Mouse (Mus musculus) embryonic facial prominence, embryonic 14.5 days (tissue): ENCODE results near the gene Ephb2. TPM values are rescaled to one million over a fixed set of nuclear protein-coding genes. Genes with fewer than 3 reads are reported as not detected.

ENCODE experiments used
- ATAC-seq: fragments of 200-750 bp; cut with Nextera tagmentation; 2 replicates; pipeline ENCODE4 v1.8.0; 2017; ENCODE audit warnings: low read depth, moderate number of reproducible peaks, moderate TSS enrichment
- DNase-seq: peaks from one replicate; pipeline ENCODE4 v3.0.0-alpha.2; 2015; ENCODE audit warnings: low spot score
- H3K27ac ChIP-seq: fragments of 300-500 bp; sonication (generic); replicated peaks from 2 replicates; pipeline ENCODE4 v1.5.1; 2014; ENCODE audit warnings: low read depth, mild to moderate bottlenecking, low read length, moderate library complexity
- H3K27me3 ChIP-seq: fragments of 300-500 bp; sonication (generic); replicated peaks from 2 replicates; pipeline ENCODE4 v1.6.1; 2014; ENCODE audit warnings: low read length; ENCODE audit not compliant: control insufficient read depth, insufficient read depth
- H3K36me3 ChIP-seq: fragments of 300-500 bp; sonication (generic); 2 replicates; pipeline ENCODE4 v1.6.1; 2014; ENCODE audit warnings: low read length, mixed read lengths; ENCODE audit not compliant: control insufficient read depth, insufficient read depth
- H3K4me1 ChIP-seq: fragments of 300-500 bp; sonication (generic); 2 replicates; pipeline ENCODE4 v1.6.1; 2014; ENCODE audit warnings: antibody characterized with exemption, low read length; ENCODE audit not compliant: control insufficient read depth, insufficient read depth
- H3K4me2 ChIP-seq: fragments of 300-500 bp; sonication (generic); 2 replicates; pipeline ENCODE4 v1.6.1; 2014; ENCODE audit warnings: low read depth, mild to moderate bottlenecking, low read length, moderate library complexity, mixed read lengths
- H3K4me3 ChIP-seq: fragments of 300-500 bp; sonication (generic); 2 replicates; pipeline ENCODE4 v1.5.1; 2014; ENCODE audit warnings: low read depth, mild to moderate bottlenecking, low read length
- H3K9ac ChIP-seq: fragments of 300-500 bp; sonication (generic); 2 replicates; pipeline ENCODE4 v1.6.1; 2014; ENCODE audit warnings: low read depth, mild to moderate bottlenecking, low read length, moderate library complexity, mixed read lengths
- H3K9me3 ChIP-seq: fragments of 300-500 bp; sonication (generic); 2 replicates; pipeline ENCODE4 v1.6.1; 2016; ENCODE audit warnings: low read length; ENCODE audit not compliant: control insufficient read depth
- WGBS: fragments of 180-500 bp; shearing (Covaris S2); extraction: QIAGEN DNeasy Blood & Tissue Kit; methylation state at CpG from one replicate; pipeline ENCODE4 v1.1.7; 2014; 5-methylcytosine and 5-hydroxymethylcytosine counted together
- polyA plus RNA-seq: library from polyadenylated mRNA; unstranded; fragments of >200 nt; fragmentation: Nextera tagmentation; extraction: Ambion mirVana; gene quantifications from 2 replicates; pipeline ENCODE4 v1.2.1, GENCODE M21; 2014

The Ephb2 gene
- polyA plus RNA-seq, 1 experiment from 2014 or later, result 14.9 TPM

DNA sequence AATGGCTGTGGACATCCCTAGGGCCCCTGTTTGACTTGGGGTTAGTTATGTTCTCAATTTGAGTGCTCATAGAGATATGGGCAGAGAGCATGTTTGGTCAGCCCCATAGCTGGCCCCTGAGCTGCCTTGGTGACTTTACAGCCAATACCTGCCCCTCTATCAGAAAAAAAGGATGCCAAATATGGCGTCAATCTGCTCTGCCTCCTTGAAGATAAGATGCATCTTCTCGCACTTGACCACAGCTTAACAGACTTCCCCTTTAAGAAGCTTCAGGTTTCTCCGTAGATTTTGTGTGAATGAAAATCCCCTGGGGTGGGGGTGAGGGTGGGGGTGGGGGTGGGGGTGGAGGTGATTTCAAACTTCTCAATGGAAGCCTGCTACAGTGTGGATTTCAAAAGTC, 177.9 kb downstream of the Ephb2 start:
- Histone ChIP-seq H3K4me3 (no peak overlapping the region), H3K27me3 (no peaks in the 10 kb centered on the region), H3K27ac (no peak overlapping the region), H3K4me2 (no peak overlapping the region), H3K9ac (no peak overlapping the region), H3K36me3 (peaks cover 65% of the 10 kb centered on the region), H3K4me1 (no peaks in the 10 kb centered on the region), H3K9me3 (no peaks in the 10 kb centered on the region)
- WGBS, result 74% methylated on average over 3 of the region's 3 CpGs
- ATAC-seq, result no peak
- DNase-seq, result no peak

- Histone ChIP-seq H3K36me3 (peaks cover 38% of the 10 kb centered on the region), H3K9ac (no peak overlapping the region), H3K27me3 (no peaks in the 10 kb centered on the region), H3K27ac (no peak overlapping the region), H3K4me1 (peaks cover 12% of the 10 kb centered on the region), H3K9me3 (no peaks in the 10 kb centered on the region), H3K4me3 (no peak overlapping the region), H3K4me2 (no peak overlapping the region)
- ATAC-seq, result no peak
- no peak for DNase-seq
- WGBS, result 78% methylated on average over 10 of the region's 10 CpGs
Observed at GRCm38 (mm10) chr4:136653692-136654234, 182.0 kb downstream of the Ephb2 start.

DNA sequence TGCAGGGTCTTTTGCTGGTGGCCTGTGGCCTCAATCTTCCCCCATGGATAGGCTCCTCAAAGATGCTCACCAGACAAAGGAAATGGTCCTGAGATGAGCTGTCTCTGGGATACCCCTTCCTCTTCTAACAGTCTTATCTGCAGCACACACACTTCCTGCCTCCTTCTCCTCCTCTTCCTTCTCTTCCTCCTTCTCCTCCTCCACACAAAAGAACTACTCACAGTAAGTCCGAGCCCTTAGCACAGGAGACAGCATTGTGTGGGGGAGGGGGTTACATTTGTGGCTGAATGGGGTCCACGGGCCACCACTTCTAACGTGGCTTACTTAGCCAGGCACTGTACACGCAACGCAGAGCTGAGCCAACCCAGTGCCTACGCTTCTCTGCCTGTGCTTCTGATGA, 182.8 kb downstream of the Ephb2 start:
- WGBS, result 49% methylated on average over 6 of the region's 6 CpGs
- H3K4me3 ChIP-seq, result no peak overlapping the region
- H3K27ac ChIP-seq, result no peak overlapping the region
- peaks cover 31% of the 10 kb centered on the region for H3K36me3 ChIP-seq
- H3K27me3 ChIP-seq, result no peaks in the 10 kb centered on the region
- no peaks in the 10 kb centered on the region for H3K9me3 ChIP-seq
- peaks cover 13% of the 10 kb centered on the region for H3K4me1 ChIP-seq
- no peak overlapping the region for H3K4me2 ChIP-seq
- no peak overlapping the region for H3K9ac ChIP-seq
- no peak for ATAC-seq
- no peak for DNase-seq

DNA sequence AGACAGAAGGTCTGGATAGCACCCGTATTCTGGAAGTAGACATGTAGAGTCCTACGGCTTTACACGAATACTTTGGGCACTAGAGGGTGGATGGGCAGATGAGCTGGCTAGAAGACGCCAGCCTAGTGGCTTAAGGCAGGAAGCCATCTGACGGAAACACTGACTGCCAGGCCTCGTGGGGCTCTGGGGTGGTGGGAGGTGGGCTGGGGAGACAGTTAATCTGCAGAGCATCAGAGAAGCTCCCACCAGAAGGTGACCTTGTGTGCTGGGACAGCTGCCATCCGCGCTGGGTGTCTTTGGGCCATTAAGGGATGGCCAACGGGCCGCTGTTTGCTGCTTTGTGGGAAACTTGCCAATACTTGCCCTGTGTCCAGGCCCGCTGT, 183.3 kb downstream of the Ephb2 start:
- peaks cover 13% of the 10 kb centered on the region for H3K4me1 ChIP-seq
- H3K9me3 ChIP-seq, result no peaks in the 10 kb centered on the region
- no peak overlapping the region for H3K9ac ChIP-seq
- no peak overlapping the region for H3K27ac ChIP-seq
- WGBS, result 82% methylated on average over 11 of the region's 11 CpGs
- H3K27me3 ChIP-seq, result no peaks in the 10 kb centered on the region
- ATAC-seq, result no peak
- no peak overlapping the region for H3K4me3 ChIP-seq
- no peak for DNase-seq
- H3K4me2 ChIP-seq, result no peak overlapping the region
- H3K36me3 ChIP-seq, result peaks cover 26% of the 10 kb centered on the region

DNA sequence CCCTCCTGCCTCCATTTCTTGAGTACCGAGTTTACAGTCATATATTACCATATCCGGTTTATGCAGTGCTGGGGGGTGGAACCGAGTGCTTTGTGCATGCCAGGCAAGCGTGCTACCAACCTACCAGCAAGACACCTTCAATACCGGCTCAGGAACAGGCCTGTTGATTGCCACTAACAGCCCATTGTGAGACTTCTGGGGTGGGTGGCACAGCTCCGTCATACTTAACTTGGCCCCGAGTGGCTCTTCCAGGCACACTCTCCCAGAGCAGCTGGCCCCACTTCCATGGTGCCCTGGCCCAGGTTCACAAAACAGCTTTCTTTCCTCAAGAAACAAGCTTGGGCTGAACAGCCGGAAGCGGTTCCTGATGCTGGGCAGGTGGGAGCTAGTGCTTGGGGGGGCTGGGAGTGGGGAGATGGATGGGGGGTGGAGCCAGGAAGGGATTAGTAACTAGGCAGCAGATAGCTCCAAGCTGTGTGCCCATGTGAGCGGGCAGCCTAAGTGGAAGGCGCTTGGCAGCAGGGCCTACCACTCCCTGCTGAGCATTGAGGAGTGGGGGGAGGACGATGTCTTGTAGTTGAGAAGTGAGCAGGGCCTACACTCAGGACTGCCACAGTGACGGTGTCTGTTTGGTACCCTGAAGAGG, 183.8 kb downstream of the Ephb2 start:
- WGBS, result 74% methylated on average over 13 of the region's 13 CpGs
- no peak overlapping the region for H3K27ac ChIP-seq
- no peak overlapping the region for H3K4me2 ChIP-seq
- ATAC-seq (peak; percentile 42; the same call in 1 of the 2 replicates), DNase-seq (peak; percentile 51)
- no peak overlapping the region for H3K9ac ChIP-seq
- no peak overlapping the region for H3K4me3 ChIP-seq
- no peaks in the 10 kb centered on the region for H3K27me3 ChIP-seq
- peaks cover 13% of the 10 kb centered on the region for H3K4me1 ChIP-seq
- no peaks in the 10 kb centered on the region for H3K9me3 ChIP-seq
- peaks cover 21% of the 10 kb centered on the region for H3K36me3 ChIP-seq

- 56% methylated on average over 3 of the region's 3 CpGs for whole genome bisulfite sequencing
- ATAC-seq, result peak; percentile 32; the same call in 1 of the 2 replicates
- no peak overlapping the region for H3K4me3 ChIP-seq
- H3K9ac ChIP-seq, result no peak overlapping the region
- no peaks in the 10 kb centered on the region for H3K9me3 ChIP-seq
- H3K27ac ChIP-seq, result no peak overlapping the region
- H3K27me3 ChIP-seq, result no peaks in the 10 kb centered on the region
- no peak overlapping the region for H3K4me2 ChIP-seq
- peak; percentile 52 for DNase-seq
- H3K36me3 ChIP-seq, result peaks cover 16% of the 10 kb centered on the region
- H3K4me1 ChIP-seq, result peaks cover 13% of the 10 kb centered on the region
Observed at GRCm38 (mm10) chr4:136651357-136651811, 184.4 kb downstream of the Ephb2 start.

GRCm38 (mm10) chr4:136650261-136650660, 185.5 kb downstream of the Ephb2 start:
- Histone ChIP-seq H3K4me2 (no peak overlapping the region), H3K27ac (peak overlapping the region; percentile 39)

DNA sequence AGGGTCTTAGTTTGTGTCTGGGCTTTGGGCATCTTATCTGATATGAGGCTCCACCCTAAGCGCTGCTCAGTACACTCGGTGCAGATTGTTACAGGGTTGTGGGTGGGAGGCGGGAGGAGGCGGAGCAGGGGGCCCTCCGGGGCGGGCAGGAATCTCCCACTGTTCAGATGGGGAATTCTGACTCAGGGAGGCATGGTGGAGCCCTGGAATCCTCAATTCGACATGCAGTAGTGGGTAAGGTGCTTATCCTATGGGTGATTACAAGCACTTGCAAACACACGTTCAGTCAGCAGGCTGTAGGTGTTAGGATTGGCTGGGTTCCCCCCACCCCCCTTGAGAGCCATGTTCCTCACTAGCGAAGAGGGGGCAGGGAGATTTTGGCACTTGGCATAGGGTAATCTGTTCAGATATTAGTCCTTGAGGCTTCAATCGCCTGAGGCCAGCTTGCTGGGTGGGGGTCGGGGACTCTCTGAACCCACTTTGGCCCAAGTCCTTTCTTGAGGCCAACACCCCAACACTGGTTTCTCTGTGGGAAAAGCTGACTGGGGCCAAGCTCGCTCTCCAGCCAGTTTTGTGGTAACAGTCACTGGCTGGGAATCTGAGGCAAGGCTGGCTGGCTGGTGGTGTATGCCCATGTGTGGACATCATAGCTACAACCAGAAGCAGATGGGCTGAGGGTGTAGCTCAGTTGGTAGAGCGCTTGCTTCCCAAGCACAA, 186.2 kb downstream of the Ephb2 start:
- Histone ChIP-seq H3K9me3 (no peaks in the 10 kb centered on the region), H3K9ac (peak overlapping the region; percentile 22; the same call in 1 of the 2 replicates), H3K4me3 (peak overlapping the region; percentile 14; the same call in 1 of the 2 replicates), H3K36me3 (0 out of 2 replicates have a peak, but pooled peaks cover under 1% of the 10 kb centered on the region), H3K4me1 (peaks cover 13% of the 10 kb centered on the region), H3K27me3 (no peaks in the 10 kb centered on the region), H3K4me2 (peak overlapping the region; percentile 50), H3K27ac (peak overlapping the region; percentile 65)
- 28% methylated on average over 13 of the region's 13 CpGs for WGBS
- ATAC-seq (peak; percentile 44), DNase-seq (peak; percentile 69)

More at GRCm38 (mm10) chr4:136650261-136650660, 185.5 kb downstream of the Ephb2 start:
- Histone ChIP-seq H3K9me3 (no peaks in the 10 kb centered on the region), H3K27me3 (no peaks in the 10 kb centered on the region), H3K4me3 (no peak overlapping the region), H3K36me3 (peaks cover 7% of the 10 kb centered on the region; the same call in 1 of the 2 replicates), H3K4me1 (peaks cover 13% of the 10 kb centered on the region), H3K9ac (no peak overlapping the region)
- WGBS, result 68% methylated on average over 8 of the region's 8 CpGs
- DNase-seq (no peak), ATAC-seq (no peak)
